Comparison of ENCODE assay signal across 12 mouse cellular contexts in genomic region chr8:123791101-123791844, GRCm38 (mm10). TPM values are rescaled to one million over a fixed set of nuclear protein-coding genes. Genes with fewer than 3 reads are reported as not detected.
A peak's percentile ranks its signal among the peaks of the same experiment; 100 is the strongest.
DNase-seq lines count a peak whose midpoint lies in the region; ATAC-seq and TF ChIP-seq lines count a peak whose summit lies in the region.
"Had no signal": no experiment of that assay in that cellular context is flagged by ENCODE, and none has a peak within 500 bp of the region (broad histone marks: within the 10 kb centered on the region; RNA-seq: fewer than 3 reads in every experiment).

No protein-coding gene starts in this region.

- 0 out of 2 replicates have a peak overlapping the region, but pooled peaks have one; percentile 14 for H3K9ac ChIP-seq in stomach, embryonic 14.5 days (replicated peaks; ENCODE audit: low read depth, low read length)
- no peak overlapping the region for H3K9ac ChIP-seq in stomach, postnatal 0 days (ENCODE audit: low read length)
- peak overlapping the region; percentile 6; the same call in 1 of the 2 replicates for H3K9ac ChIP-seq in forebrain, embryonic 14.5 days (ENCODE audit: low read length)
- H3K9ac ChIP-seq in midbrain, embryonic 12.5 days (replicated peaks): no peak overlapping the region
- H3K9ac ChIP-seq: limb, embryonic 13.5 days; lung, embryonic 15.5 days had no signal

- no peak overlapping the region for H3K27ac ChIP-seq in stomach, embryonic 14.5 days (ENCODE audit: low read length)
- no peak overlapping the region for H3K27ac ChIP-seq in stomach, postnatal 0 days (replicated peaks)
- peak overlapping the region; percentile 68 for H3K27ac ChIP-seq in forebrain, embryonic 14.5 days (ENCODE audit: low read depth, low read length)
- H3K27ac ChIP-seq in midbrain, embryonic 12.5 days (replicated peaks): peak overlapping the region; percentile 73
- H3K27ac ChIP-seq: layer of hippocampus, adult 2 months; limb, embryonic 13.5 days; lung, embryonic 15.5 days had no signal

- no peak for TF ChIP-seq EP300 in stomach, postnatal 0 days (optimal IDR thresholded peaks at IDR 0.05)

- no peak for TF ChIP-seq CTCF in stomach, postnatal 0 days (IDR thresholded peaks at IDR 0.05; ENCODE audit: low read depth)

- 0 out of 2 replicates have a peak, but pooled peaks cover 2% of the 10 kb centered on the region for H3K4me1 ChIP-seq in stomach, embryonic 14.5 days (ENCODE audit: control insufficient read depth, insufficient read depth, low read length)
- no peaks in the 10 kb centered on the region for H3K4me1 ChIP-seq in stomach, postnatal 0 days (replicated peaks; ENCODE audit: control insufficient read depth, insufficient read depth)
- H3K4me1 ChIP-seq in forebrain, embryonic 14.5 days (ENCODE audit: control insufficient read depth, insufficient read depth, low read length): peaks cover 2% of the 10 kb centered on the region; the same call in 1 of the 2 replicates
- H3K4me1 ChIP-seq in midbrain, embryonic 12.5 days: peaks cover 25% of the 10 kb centered on the region
- H3K4me1 ChIP-seq: lung, embryonic 15.5 days had no signal

- no peak overlapping the region for H3K4me3 ChIP-seq in stomach, embryonic 14.5 days (ENCODE audit: low read depth, low read length)
- H3K4me3 ChIP-seq in stomach, postnatal 0 days (ENCODE audit: low read depth, low read length): no peak overlapping the region
- no peak overlapping the region for H3K4me3 ChIP-seq in forebrain, embryonic 14.5 days (ENCODE audit: low read depth, low read length)
- no peak overlapping the region for H3K4me3 ChIP-seq in midbrain, embryonic 12.5 days
- H3K4me3 ChIP-seq: layer of hippocampus, adult 2 months; limb, embryonic 13.5 days; lung, embryonic 15.5 days had no signal

- no peaks in the 10 kb centered on the region for H3K27me3 ChIP-seq in stomach, embryonic 14.5 days (ENCODE audit: control insufficient read depth, insufficient read depth, low read length)
- H3K27me3 ChIP-seq in stomach, postnatal 0 days (ENCODE audit: control insufficient read depth, insufficient read depth, low read length): no peaks in the 10 kb centered on the region
- no peaks in the 10 kb centered on the region for H3K27me3 ChIP-seq in forebrain, embryonic 14.5 days (replicated peaks; ENCODE audit: control insufficient read depth, insufficient read depth, low read length)
- peaks cover 15% of the 10 kb centered on the region; the same call in 1 of the 2 replicates for H3K27me3 ChIP-seq in midbrain, embryonic 12.5 days

- WGBS in stomach, embryonic 14.5 days: 65% methylated on average over 16 of the region's 16 CpGs
- WGBS in stomach, postnatal 0 days: 61% methylated on average over 16 of the region's 16 CpGs
- 15% methylated on average over 16 of the region's 16 CpGs for WGBS in forebrain, embryonic 14.5 days
- 21% methylated on average over 16 of the region's 16 CpGs for WGBS in midbrain, embryonic 12.5 days

- no peaks in the 10 kb centered on the region for H3K36me3 ChIP-seq in stomach, embryonic 14.5 days (ENCODE audit: control insufficient read depth, insufficient read depth, low read length)
- no peaks in the 10 kb centered on the region for H3K36me3 ChIP-seq in stomach, postnatal 0 days (ENCODE audit: control insufficient read depth, insufficient read depth, low read length)
- no peaks in the 10 kb centered on the region for H3K36me3 ChIP-seq in forebrain, embryonic 14.5 days (ENCODE audit: control insufficient read depth, insufficient read depth, low read length)
- H3K36me3 ChIP-seq in midbrain, embryonic 12.5 days: no peaks in the 10 kb centered on the region
- H3K36me3 ChIP-seq: limb, embryonic 13.5 days; lung, embryonic 15.5 days had no signal

- no peak for ATAC-seq in stomach, embryonic 14.5 days (ENCODE audit: insufficient number of reproducible peaks, insufficient read depth, low FRiP score, low read depth)
- ATAC-seq in stomach, postnatal 0 days (ENCODE audit: low FRiP score, low TSS enrichment): no peak
- peak; percentile 75 for ATAC-seq in forebrain, embryonic 14.5 days
- peak; percentile 62 for ATAC-seq in midbrain, embryonic 12.5 days (ENCODE audit: low FRiP score, low read depth)

- H3K9me3 ChIP-seq in stomach, embryonic 14.5 days (ENCODE audit: control insufficient read depth, low read depth, low read length): no peaks in the 10 kb centered on the region
- H3K9me3 ChIP-seq in stomach, postnatal 0 days (ENCODE audit: control insufficient read depth, low read length): no peaks in the 10 kb centered on the region
- no peaks in the 10 kb centered on the region for H3K9me3 ChIP-seq in forebrain, embryonic 14.5 days (replicated peaks; ENCODE audit: control insufficient read depth, low read length)
- H3K9me3 ChIP-seq in midbrain, embryonic 12.5 days: no peaks in the 10 kb centered on the region
- H3K9me3 ChIP-seq: limb, embryonic 13.5 days; lung, embryonic 15.5 days had no signal

- H3K4me2 ChIP-seq in stomach, embryonic 14.5 days (replicated peaks; ENCODE audit: low read depth, low read length): no peak overlapping the region
- no peak overlapping the region for H3K4me2 ChIP-seq in stomach, postnatal 0 days (replicated peaks; ENCODE audit: low read depth)
- H3K4me2 ChIP-seq in forebrain, embryonic 14.5 days (ENCODE audit: low read length): no peak overlapping the region
- no peak overlapping the region for H3K4me2 ChIP-seq in midbrain, embryonic 12.5 days (replicated peaks)
- H3K4me2 ChIP-seq: limb, embryonic 13.5 days; lung, embryonic 15.5 days had no signal

- DNase-seq in stomach, postnatal 0 days (ENCODE audit: low spot score): no peak
- DNase-seq in forebrain, embryonic 14.5 days (ENCODE audit: low spot score): peak; percentile 72
- no peak for DNase-seq in left cerebral cortex, adult 9 months (ENCODE audit: low spot score in 2 of 2)
- no peak for DNase-seq in spleen, adult 12 weeks (ENCODE audit: low spot score)
- DNase-seq in c-Kit-positive CD71-positive TER-119-positive erythroid progenitor cells, embryonic 14.5 days (ENCODE audit: low spot score): no peak
- DNase-seq: cerebellum, postnatal 10 days; thymus, postnatal 4 days had no signal

RNA-seq across cellular contexts. Expression of gene Rab4a, which starts 14.5 kb away (rescaled TPM):
- 45.8 and 52.6 TPM in 2 replicates for polyA plus RNA-seq in stomach, embryonic 14.5 days (2014; fragmentation: Nextera tagmentation; extraction: Ambion mirVana)
- 25.8 and 27.0 TPM in 2 replicates for polyA plus RNA-seq in stomach, postnatal 0 days (2015; fragmentation: Nextera tagmentation; extraction: Ambion mirVana)
- 68.2 and 74.5 TPM in 2 replicates for polyA plus RNA-seq in forebrain, embryonic 14.5 days (2014; fragmentation: Nextera tagmentation; extraction: Ambion mirVana)
- polyA plus RNA-seq in midbrain, embryonic 12.5 days (2016; fragmentation: Nextera tagmentation; extraction: Ambion mirVana): 55.3 and 57.8 TPM in 2 replicates

Comparison
In these comparisons a context has a peak if more than half of its experiments do, and no peak if none do; other contexts are left out.
1. H3K9ac ChIP-seq: peak in stomach, embryonic 14.5 days (single experiment) and forebrain, embryonic 14.5 days (single experiment); none in stomach, postnatal 0 days (single experiment) and midbrain, embryonic 12.5 days (single experiment).
2. ATAC-seq: peak in forebrain, embryonic 14.5 days (single experiment) and midbrain, embryonic 12.5 days (single experiment); none in stomach, embryonic 14.5 days (single experiment) and stomach, postnatal 0 days (single experiment).
3. H3K27ac ChIP-seq: peak in forebrain, embryonic 14.5 days (single experiment) and midbrain, embryonic 12.5 days (single experiment); none in stomach, embryonic 14.5 days (single experiment) and stomach, postnatal 0 days (single experiment).